Mouse (Mus musculus): ENCODE results near the gene Fmo3. TPM values are rescaled to one million over a fixed set of nuclear protein-coding genes. Genes with fewer than 3 reads are reported as not detected.

Fmo3 gene
- polyA plus RNA-seq, 1 experiment from 2014 or later: not detected

DNA sequence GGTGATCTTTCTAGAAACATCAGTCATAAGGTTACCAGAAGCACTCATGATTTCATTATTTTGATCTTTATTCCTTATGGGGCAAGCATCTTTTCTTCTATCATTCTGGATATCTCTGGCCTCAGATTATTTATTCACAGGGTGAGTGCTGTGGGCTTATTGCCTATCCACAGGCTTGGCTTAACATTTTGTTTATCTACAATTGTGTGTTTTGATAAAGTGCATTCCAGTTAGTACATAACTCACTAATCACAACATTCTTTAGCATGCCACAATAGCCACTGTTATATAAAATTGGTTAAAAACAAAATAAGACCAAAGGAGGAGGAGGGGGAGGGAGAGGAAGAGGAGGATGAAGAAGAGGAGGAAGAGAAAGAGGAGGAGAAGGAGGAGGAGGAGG is 72.2 kb downstream of the Fmo3 start:
- Histone ChIP-seq H3K4me1 (ENCODE audit: control insufficient read depth, insufficient read depth, low read length) (no peaks in the 10 kb centered on the region), H3K36me3 (ENCODE audit: control insufficient read depth, insufficient read depth, low read length) (no peaks in the 10 kb centered on the region), H3K4me3 (ENCODE audit: low read depth, low read length) (no peak overlapping the region), H3K27me3 (ENCODE audit: control insufficient read depth, insufficient read depth, low read length) (no peaks in the 10 kb centered on the region), H3K4me2 (ENCODE audit: low read depth, low read length) (no peak overlapping the region), H3K9me3 (ENCODE audit: control insufficient read depth, low read length) (no peaks in the 10 kb centered on the region), H3K27ac (ENCODE audit: low read depth, low read length) (no peak overlapping the region), H3K9ac (replicated peaks; ENCODE audit: low read depth, low read length) (no peak overlapping the region)
- ATAC-seq (ENCODE audit: low read depth): no peak

Other genes with a start within 250 kb of the Fmo3 start
- gene Prrc2c, start 244.0 kb downstream of the Fmo3 start, polyA plus RNA-seq (2014; fragmentation: Nextera tagmentation; extraction: Ambion mirVana): 153 and 176 TPM in 2 replicates
- gene Fmo4, start 170.6 kb downstream of the Fmo3 start, polyA plus RNA-seq (2014; fragmentation: Nextera tagmentation; extraction: Ambion mirVana): 0.33 TPM in 2 replicates
- 9.1 and 21.8 TPM in 2 replicates for gene Fmo1, start 117.9 kb downstream of the Fmo3 start, polyA plus RNA-seq (2014; fragmentation: Nextera tagmentation; extraction: Ambion mirVana)
- 0.58 TPM in 1 of 2 replicates, not detected in the other for gene Fmo2, start 85.8 kb downstream of the Fmo3 start, polyA plus RNA-seq (2014; fragmentation: Nextera tagmentation; extraction: Ambion mirVana)
- not detected in 2 replicates for gene Fmo6, start 47.0 kb downstream of the Fmo3 start, polyA plus RNA-seq (2014; fragmentation: Nextera tagmentation; extraction: Ambion mirVana)
- gene Mroh9, start 101.1 kb upstream of the Fmo3 start, polyA plus RNA-seq (2014; fragmentation: Nextera tagmentation; extraction: Ambion mirVana): not detected in 2 replicates

All from neural tube, embryonic 14.5 days (tissue).